Mouse (Mus musculus): ENCODE data around the gene Tram2. TPM values are rescaled to one million over a fixed set of nuclear protein-coding genes. Genes with fewer than 3 reads are reported as not detected.

The Tram2 gene
- polyA plus RNA-seq, 1 experiment from 2014 or later, result 9.4 TPM

GRCm38 (mm10) chr1:20984582-20984981, 94.4 kb downstream of the Tram2 start:
- Histone ChIP-seq H3K27me3 (no peaks in the 10 kb centered on the region), H3K4me3 (replicated peaks) (no peak overlapping the region), H3K4me1 (no peaks in the 10 kb centered on the region), H3K4me2 (no peak overlapping the region), H3K27ac (no peak overlapping the region), H3K9ac (no peak overlapping the region), H3K36me3 (no peaks in the 10 kb centered on the region), H3K9me3 (replicated peaks) (no peaks in the 10 kb centered on the region)
- 87% methylated on average over 4 of the region's 4 CpGs for WGBS
- no peak for ATAC-seq (replicated peaks; ENCODE audit: low FRiP score)

GRCm38 (mm10) chr1:20984103-20984502, 94.9 kb downstream of the Tram2 start:
- H3K4me2 ChIP-seq, result no peak overlapping the region
- H3K36me3 ChIP-seq, result no peaks in the 10 kb centered on the region
- H3K27ac ChIP-seq, result no peak overlapping the region
- no peak overlapping the region for H3K4me3 ChIP-seq (replicated peaks)
- no peaks in the 10 kb centered on the region for H3K27me3 ChIP-seq
- no peaks in the 10 kb centered on the region for H3K9me3 ChIP-seq (replicated peaks)
- no peak for ATAC-seq (replicated peaks; ENCODE audit: low FRiP score)
- 75% methylated on average over 2 of the region's 2 CpGs for WGBS
- H3K9ac ChIP-seq, result no peak overlapping the region
- no peaks in the 10 kb centered on the region for H3K4me1 ChIP-seq

- Histone ChIP-seq H3K4me2 (no peak overlapping the region), H3K9ac (no peak overlapping the region), H3K27me3 (no peaks in the 10 kb centered on the region), H3K4me1 (no peaks in the 10 kb centered on the region), H3K36me3 (no peaks in the 10 kb centered on the region), H3K9me3 (replicated peaks) (no peaks in the 10 kb centered on the region), H3K27ac (no peak overlapping the region), H3K4me3 (replicated peaks) (no peak overlapping the region)
- no peak for ATAC-seq (replicated peaks; ENCODE audit: low FRiP score)
- WGBS, result 88% methylated on average over 6 of the region's 6 CpGs
Measured at GRCm38 (mm10) chr1:20981764-20982163, 97.3 kb downstream of the Tram2 start.

GRCm38 (mm10) chr1:20980553-20980952, 98.5 kb downstream of the Tram2 start:
- 81% methylated on average over 1 of the region's 1 CpGs for WGBS
- ATAC-seq (replicated peaks; ENCODE audit: low FRiP score), result no peak

GRCm38 (mm10) chr1:20974341-20975135, 104.5 kb downstream of the Tram2 start:
- ATAC-seq (replicated peaks; ENCODE audit: low FRiP score), result no peak
- H3K9ac ChIP-seq, result no peak overlapping the region
- WGBS, result 51% methylated on average over 9 of the region's 9 CpGs

More at GRCm38 (mm10) chr1:20980553-20980952, 98.5 kb downstream of the Tram2 start:
- Histone ChIP-seq H3K4me1 (no peaks in the 10 kb centered on the region), H3K9ac (no peak overlapping the region), H3K36me3 (no peaks in the 10 kb centered on the region), H3K27ac (no peak overlapping the region), H3K4me2 (no peak overlapping the region), H3K4me3 (replicated peaks) (no peak overlapping the region), H3K27me3 (no peaks in the 10 kb centered on the region), H3K9me3 (replicated peaks) (no peaks in the 10 kb centered on the region)

GRCm38 (mm10) chr1:20973389-20973788, 105.6 kb downstream of the Tram2 start:
- H3K9me3 ChIP-seq (replicated peaks), result no peaks in the 10 kb centered on the region
- no peak overlapping the region for H3K4me3 ChIP-seq (replicated peaks)
- no peak overlapping the region for H3K4me2 ChIP-seq
- no peak overlapping the region for H3K9ac ChIP-seq
- no peak overlapping the region for H3K27ac ChIP-seq
- no peaks in the 10 kb centered on the region for H3K27me3 ChIP-seq
- ATAC-seq (replicated peaks; ENCODE audit: low FRiP score), result no peak
- H3K4me1 ChIP-seq, result no peaks in the 10 kb centered on the region
- H3K36me3 ChIP-seq, result no peaks in the 10 kb centered on the region
- 94% methylated on average over 6 of the region's 6 CpGs for WGBS

More at GRCm38 (mm10) chr1:20974341-20975135, 104.5 kb downstream of the Tram2 start:
- Histone ChIP-seq H3K4me1 (no peaks in the 10 kb centered on the region), H3K36me3 (no peaks in the 10 kb centered on the region), H3K27ac (no peak overlapping the region), H3K4me2 (no peak overlapping the region), H3K4me3 (replicated peaks) (no peak overlapping the region), H3K27me3 (no peaks in the 10 kb centered on the region), H3K9me3 (replicated peaks) (no peaks in the 10 kb centered on the region)

- ATAC-seq (replicated peaks; ENCODE audit: low FRiP score), result no peak
- no peaks in the 10 kb centered on the region for H3K9me3 ChIP-seq (replicated peaks)
- 86% methylated on average over 2 of the region's 2 CpGs for WGBS
Measured at GRCm38 (mm10) chr1:20969642-20970041, 109.4 kb downstream of the Tram2 start.

GRCm38 (mm10) chr1:20954876-20955275, 124.2 kb downstream of the Tram2 start:
- Histone ChIP-seq H3K9me3 (replicated peaks) (no peaks in the 10 kb centered on the region), H3K27me3 (no peaks in the 10 kb centered on the region), H3K36me3 (no peaks in the 10 kb centered on the region), H3K4me1 (peaks cover 14% of the 10 kb centered on the region), H3K9ac (no peak overlapping the region), H3K4me2 (no peak overlapping the region), H3K27ac (no peak overlapping the region), H3K4me3 (replicated peaks) (no peak overlapping the region)
- ATAC-seq (replicated peaks; ENCODE audit: low FRiP score), result no peak
- WGBS, result 90% methylated on average over 3 of the region's 3 CpGs

More at GRCm38 (mm10) chr1:20969642-20970041, 109.4 kb downstream of the Tram2 start:
- H3K36me3 ChIP-seq, result no peaks in the 10 kb centered on the region
- no peaks in the 10 kb centered on the region for H3K4me1 ChIP-seq
- no peaks in the 10 kb centered on the region for H3K27me3 ChIP-seq
- H3K27ac ChIP-seq, result no peak overlapping the region
- H3K9ac ChIP-seq, result no peak overlapping the region
- no peak overlapping the region for H3K4me2 ChIP-seq
- no peak overlapping the region for H3K4me3 ChIP-seq (replicated peaks)

- WGBS, result 3% methylated on average over 16 of the region's 16 CpGs
- no peaks in the 10 kb centered on the region for H3K27me3 ChIP-seq
- ATAC-seq (replicated peaks; ENCODE audit: low FRiP score), result no peak
- H3K4me1 ChIP-seq, result peaks cover 12% of the 10 kb centered on the region
- H3K27ac ChIP-seq, result peak overlapping the region; percentile 65; the same call in 1 of the 2 replicates
- H3K4me2 ChIP-seq, result peak overlapping the region; percentile 86
- peak overlapping the region; percentile 66 for H3K4me3 ChIP-seq (replicated peaks)
- peak overlapping the region; percentile 52 for H3K9ac ChIP-seq
- no peaks in the 10 kb centered on the region for H3K9me3 ChIP-seq (replicated peaks)
- no peaks in the 10 kb centered on the region for H3K36me3 ChIP-seq
Measured at GRCm38 (mm10) chr1:20951799-20952198, 127.2 kb downstream of the Tram2 start.

GRCm38 (mm10) chr1:20951300-20951763, 127.7 kb downstream of the Tram2 start, which contains the start of gene Efhc1:
Efhc1 (plus strand) TSS chr1:20951626.
- Histone ChIP-seq H3K4me1 (peaks cover 12% of the 10 kb centered on the region), H3K9me3 (replicated peaks) (no peaks in the 10 kb centered on the region), H3K4me2 (peak within 1 kb of the TSS; percentile 86), H3K27ac (peak within 1 kb of the TSS; percentile 73), H3K4me3 (replicated peaks) (peak within 1 kb of the TSS; percentile 66), H3K36me3 (no peaks in the 10 kb centered on the region), H3K27me3 (no peaks in the 10 kb centered on the region), H3K9ac (peak within 1 kb of the TSS; percentile 52)
- 2% methylated on average over 18 of the region's 23 CpGs for WGBS
- peak; percentile 98 for ATAC-seq (replicated peaks; ENCODE audit: low FRiP score)
